Mouse (Mus musculus) v-Abl transformed pro-B cells (cell line): ENCODE measurements at regions not wholly inside any gene's neighbourhood (a gene's known extent, or its start where the extent isn't known, plus 50 kb on each side); places are given as distances from the start of the nearest gene placed in this dataset.

ENCODE experiments used
- in situ Hi-C, 2 experiments: fragments of 400-800 bp; cut with MboI; formaldehyde crosslinking; loops; one replicate each; pipeline ENCODE4 v1.15.1; 2025; ENCODE audit not compliant: unreplicated experiment in 2 of 2

DNA sequence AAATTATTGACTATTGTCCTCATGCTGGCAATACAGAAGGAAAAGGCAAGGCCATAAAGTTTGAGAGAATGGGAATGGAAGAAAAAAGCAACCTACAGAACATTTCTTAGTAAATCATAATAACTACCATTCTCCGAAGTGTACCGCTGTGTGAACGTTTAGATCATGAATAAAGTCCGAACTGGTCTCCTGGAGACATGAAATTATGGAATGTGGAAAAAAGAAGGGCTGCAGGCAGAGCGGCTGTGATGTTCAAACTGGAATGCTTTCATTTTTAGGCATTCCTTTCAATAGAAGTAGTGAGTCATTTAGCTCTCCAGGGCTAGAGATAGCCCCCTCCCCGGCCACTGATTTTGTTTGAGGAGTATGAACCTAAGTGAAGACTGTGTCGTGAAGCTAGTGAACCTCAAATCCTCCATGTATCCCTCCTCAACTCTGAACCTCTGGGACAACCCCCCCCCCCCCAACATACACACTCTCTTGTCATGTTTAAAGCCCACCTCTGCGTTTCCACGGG, 202.9 kb upstream of the Krr1 start:
- in situ Hi-C loops: no loop called here

GRCm38 (mm10) chr10:111770027-111770426, 202.4 kb upstream of the Krr1 start:
- in situ Hi-C loops: no loop called here

GRCm38 (mm10) chr10:111771010-111771409, 201.5 kb upstream of the Krr1 start:
- in situ Hi-C loops: no loop called here

DNA sequence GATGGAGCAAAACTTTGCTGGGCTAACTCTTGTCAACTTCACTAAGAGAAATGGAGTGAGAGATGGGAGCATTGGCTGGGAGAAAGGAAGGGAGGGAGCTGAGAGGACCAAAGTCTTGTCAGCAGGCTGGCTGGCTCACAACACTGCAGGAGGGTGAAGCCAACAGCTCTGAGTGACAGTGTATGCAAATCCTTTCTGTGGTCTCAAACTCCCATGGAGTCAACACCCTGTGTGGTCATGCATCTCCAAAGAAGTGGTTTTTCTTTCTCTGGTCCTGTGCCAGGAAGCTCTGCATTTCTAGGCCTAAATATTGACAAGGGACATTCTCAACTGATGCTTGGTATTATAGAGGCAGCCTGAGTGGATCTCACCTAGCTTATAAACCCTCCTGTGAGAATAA, 194.9 kb upstream of the Krr1 start:
- in situ Hi-C loops: no loop called here

- in situ Hi-C loops: no loop called here
These were observed 194.4 kb upstream of the Krr1 start for GRCm38 (mm10) chr10:111778111-111778510.

DNA sequence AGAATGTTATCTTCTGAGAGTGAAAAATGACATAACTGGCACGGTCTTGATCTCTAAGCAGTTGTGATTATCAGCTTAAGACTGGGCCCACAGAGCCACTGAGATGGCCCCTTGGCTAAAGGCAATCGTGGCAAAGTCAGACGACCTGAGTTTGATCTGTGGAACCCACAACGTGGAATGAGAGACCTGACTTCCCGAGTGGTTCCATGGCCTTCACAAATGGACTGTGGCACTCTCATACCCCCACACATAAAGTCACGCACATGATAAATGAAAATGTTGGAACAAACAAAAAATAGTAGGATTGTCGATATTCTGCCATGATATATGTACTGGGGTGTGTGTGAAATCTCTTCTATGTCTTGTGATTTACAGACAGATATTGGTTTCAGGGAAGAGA, 192.5 kb upstream of the Krr1 start:
- in situ Hi-C loops: no loop called here

DNA sequence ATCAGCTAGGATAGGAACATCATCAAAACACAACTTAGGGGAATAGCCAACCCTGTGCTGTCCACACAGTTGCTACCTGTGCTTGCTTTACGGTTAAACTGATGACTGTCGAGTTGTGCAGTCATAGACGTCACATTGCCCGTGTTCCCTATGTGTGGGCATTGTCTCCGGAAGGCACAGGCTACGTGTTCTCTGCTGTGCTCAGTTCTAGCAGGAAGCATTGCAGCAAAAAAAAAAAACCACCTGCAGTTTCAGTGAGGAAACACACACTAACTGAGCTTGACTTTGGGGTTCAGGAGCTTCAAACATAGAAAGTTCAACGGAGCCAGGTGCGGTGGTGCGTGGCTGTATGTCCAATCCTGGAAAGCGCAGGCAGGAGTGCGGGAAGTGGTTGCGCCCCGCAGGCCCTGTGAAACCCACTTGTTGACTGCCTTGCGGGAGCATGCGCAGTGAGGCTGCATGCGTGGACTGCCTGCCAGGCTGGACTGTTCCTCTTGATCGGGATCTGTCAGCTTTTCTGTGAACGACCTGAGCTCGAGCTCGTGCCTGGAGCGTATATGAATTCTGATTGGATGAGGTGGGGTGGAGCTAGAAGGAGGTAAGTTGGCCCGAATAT, 190.2 kb upstream of the Krr1 start:
- in situ Hi-C loops: no loop called here

- in situ Hi-C loops: no loop called here
These were observed 189.0 kb upstream of the Krr1 start for GRCm38 (mm10) chr10:111783496-111783895.

DNA sequence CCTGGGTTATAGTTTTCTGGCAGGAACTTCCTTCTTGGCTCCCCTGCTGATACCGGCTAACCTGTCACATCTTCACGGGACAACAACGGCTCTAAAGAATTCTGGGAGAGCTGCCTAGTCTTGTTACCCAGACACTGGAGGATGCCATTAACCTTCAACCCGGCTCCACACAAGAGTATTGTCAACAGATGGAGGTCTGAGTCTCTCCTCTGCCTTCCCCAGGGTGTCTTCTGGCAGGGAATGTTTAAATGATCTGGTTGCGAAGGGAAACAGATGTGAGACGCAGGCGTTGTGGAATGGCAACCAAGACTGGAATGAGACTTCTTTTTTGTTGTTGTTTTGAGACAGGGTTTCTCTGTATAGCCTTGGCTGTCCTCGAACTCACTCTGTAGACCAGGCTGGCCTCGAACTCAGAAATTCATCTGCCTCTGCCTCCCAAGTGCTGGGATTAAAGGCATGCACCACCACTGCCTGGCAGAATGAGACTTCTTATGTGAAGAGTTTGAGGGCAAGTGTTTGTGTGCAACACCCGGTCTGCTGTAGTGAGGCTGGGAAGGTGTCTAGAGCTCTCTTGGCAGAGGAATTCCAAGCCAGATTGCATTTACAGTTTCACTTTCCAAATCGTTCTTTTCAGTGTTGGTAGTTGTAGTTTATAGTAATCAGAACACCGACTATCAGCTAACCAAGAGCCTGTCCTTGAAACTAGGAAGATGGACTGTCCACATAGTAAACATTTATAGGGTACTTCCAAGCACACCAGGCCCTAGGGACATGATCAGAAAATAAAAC, 188.2 kb upstream of the Krr1 start:
- in situ Hi-C loops: no loop called here

DNA sequence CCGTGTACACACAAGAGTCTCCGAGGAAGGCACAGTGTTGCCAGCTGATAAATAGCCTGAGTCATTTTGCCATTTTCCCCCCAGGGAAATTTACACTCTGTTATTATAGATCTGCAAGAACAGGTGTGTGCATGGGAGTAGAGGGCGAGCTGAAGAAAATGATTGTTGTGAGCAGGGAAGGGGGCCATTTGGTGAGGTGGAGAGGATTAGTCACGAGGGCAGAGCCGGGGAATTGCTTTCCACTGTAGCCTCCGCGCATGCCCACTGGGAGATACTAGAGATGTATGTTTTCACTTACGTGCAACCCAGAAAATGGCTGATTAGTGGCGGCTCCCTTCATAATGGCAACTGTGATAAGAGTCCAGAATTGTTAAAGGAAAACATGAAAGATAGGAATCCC, 185.3 kb upstream of the Krr1 start:
- in situ Hi-C loops: no loop called here

GRCm38 (mm10) chr10:111789264-111789663, 183.2 kb upstream of the Krr1 start:
- in situ Hi-C loops: no loop called here

DNA sequence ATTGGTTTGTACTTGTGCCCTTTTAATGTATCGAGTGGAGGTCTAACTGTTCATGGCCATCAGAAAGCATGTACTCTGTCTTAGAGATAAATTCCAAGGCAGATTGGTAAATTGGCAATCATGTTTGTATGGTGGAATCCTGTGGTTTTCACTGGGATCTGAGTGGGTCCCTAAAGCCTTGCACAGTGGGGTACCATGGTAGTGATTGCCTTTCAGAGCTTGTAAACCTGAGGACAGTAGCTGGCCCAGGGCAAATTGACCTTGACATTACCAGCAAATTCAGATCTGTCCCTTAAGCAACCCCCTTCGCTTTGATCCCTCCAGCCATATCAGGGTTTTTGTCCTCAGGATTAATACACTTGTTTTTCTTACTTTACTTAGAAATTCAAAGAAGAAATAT, 181.6 kb upstream of the Krr1 start:
- in situ Hi-C loops: no loop called here

- in situ Hi-C loops: no loop called here
These were observed 177.4 kb upstream of the Krr1 start for GRCm38 (mm10) chr10:111795056-111795455.

DNA sequence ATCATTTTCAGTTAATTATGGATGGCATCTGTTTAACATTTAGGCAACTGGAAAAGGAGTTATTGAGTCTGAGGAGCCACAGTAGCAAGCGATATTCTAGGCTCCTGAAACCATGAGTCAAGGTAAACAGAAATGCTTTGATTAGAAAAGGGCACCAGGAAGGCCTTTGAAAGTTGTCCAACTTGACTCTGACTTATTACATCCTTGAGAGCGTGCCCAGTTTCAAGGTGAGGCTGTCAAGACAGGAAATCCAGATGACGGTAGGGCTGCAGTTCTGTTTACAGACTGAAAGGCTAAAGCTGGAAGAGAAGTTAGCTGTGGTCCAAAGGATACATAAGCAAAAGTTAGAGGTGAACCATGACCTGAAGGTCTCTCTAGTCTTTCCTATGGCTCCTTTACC, 176.7 kb upstream of the Krr1 start:
- in situ Hi-C loops: no loop called here

- in situ Hi-C loops: no loop called here
These were observed 173.6 kb upstream of the Krr1 start for GRCm38 (mm10) chr10:111798851-111799281.

DNA sequence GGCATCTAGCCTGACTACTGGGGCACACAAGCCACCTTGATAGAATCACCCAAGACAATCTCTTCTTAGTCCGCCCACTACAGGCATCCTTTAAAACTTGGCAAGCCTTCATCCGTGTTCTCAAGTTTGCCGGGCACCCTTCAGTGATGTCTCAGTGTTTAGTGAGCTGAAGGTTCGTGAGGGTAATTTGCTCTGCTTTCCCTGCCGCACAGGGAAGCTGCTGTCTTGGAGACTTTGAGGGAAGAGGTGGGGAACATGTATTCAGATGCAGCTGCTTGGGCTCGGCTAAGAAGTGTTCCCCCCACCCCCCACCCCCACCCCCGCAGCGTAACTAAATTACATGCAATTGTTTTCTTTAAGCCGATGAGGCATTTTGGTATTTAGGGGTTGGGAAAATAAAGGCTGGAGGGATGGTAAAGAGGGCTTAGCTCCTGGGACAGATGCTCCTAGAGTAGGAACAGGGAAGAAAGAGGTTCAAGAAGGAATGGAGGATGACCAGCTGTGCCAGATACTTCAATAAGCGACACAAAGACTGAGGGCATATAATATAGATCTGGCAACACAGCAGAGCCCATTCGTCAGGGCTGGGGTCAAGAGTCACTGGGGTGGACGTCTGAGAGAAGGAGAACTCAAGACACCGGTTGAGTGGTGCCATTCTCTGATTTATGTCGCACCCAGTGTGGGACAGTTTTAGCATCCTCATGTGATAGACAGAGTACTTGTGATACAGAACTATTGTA, 172.4 kb upstream of the Krr1 start:
- in situ Hi-C loops: no loop called here

GRCm38 (mm10) chr10:111800590-111800935, 171.9 kb upstream of the Krr1 start:
- in situ Hi-C loops: no loop called here

DNA sequence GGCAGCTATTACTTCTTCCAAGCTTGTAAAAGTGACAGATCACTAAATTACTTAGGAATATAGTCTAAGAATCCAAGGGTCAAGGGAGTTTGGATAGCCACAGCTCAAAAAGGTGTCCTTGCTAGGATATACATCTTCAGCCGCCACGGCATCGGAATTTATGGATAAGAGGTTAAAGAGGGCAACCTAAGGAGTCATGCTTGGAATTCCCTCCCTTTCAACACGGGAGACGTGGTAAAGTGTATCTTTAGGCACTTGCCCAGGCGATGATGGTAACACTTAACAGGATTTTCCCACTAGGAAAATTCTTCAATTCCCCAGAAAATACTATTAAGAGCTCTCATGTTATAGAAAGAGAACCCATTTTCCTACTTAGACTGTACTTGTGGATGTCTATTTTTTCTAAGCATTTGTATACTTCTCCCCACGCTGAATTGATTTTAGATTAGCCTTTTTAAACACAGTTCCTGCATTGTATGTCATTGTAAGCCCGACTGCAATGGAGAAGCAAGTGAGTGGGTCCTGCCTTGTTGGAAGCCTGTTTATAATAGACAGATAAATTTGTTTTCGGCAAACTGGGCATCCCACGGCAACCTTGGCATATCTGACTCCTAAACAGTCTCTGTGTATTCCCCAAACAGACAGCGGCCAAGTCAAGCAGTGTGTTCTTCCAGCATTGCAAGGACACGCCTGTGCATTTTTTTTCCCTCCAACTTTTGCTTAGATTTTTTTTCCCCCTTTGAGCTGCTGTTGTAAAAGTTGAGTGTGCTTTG, 171.3 kb upstream of the Krr1 start:
- in situ Hi-C loops: no loop called here

- in situ Hi-C loops: no loop called here
These were observed 170.6 kb upstream of the Krr1 start for GRCm38 (mm10) chr10:111801794-111802359.

- in situ Hi-C loops: no loop called here
These were observed 166.1 kb upstream of the Krr1 start for GRCm38 (mm10) chr10:111806333-111806732.
